Mouse (Mus musculus) lung, adult 2 months (tissue): Measurements from ENCODE around the gene Tcl1b1.
"Not testable (repeated sequence)": the region's sequence is repeated elsewhere in the genome, so short reads cannot be mapped to it uniquely, and the experiment has no call there.

Experiments used
- CTCF ChIP-seq: fragments of 200-500 bp; IDR thresholded peaks from 2 replicates; pipeline ENCODE4 v1.5.1; 2011; ENCODE audit warnings: mild to moderate bottlenecking, low read length, control low read depth; ENCODE audit not compliant: insufficient read depth
- POLR2A ChIP-seq: fragments of 200-500 bp; IDR thresholded peaks from 2 replicates; pipeline ENCODE4 v1.6.1; 2011; ENCODE audit warnings: low read depth, mild to moderate bottlenecking, control low read depth, low read length, borderline replicate concordance; ENCODE audit errors: extremely low read depth

GRCm38 (mm10) chr12:105176044-105176443 is 16.6 kb downstream of the Tcl1b1 start, which contains the start of gene Tcl1b5:
- TF ChIP-seq CTCF, POLR2A: not testable (repeated sequence)
